Mouse (Mus musculus): ENCODE measurements around the gene Cd22. TPM values are rescaled to one million over a fixed set of nuclear protein-coding genes. Genes with fewer than 3 reads are reported as not detected.
"Not testable (repeated sequence)": the region's sequence is repeated elsewhere in the genome, so short reads cannot be mapped to it uniquely, and the experiment has no call there.

Cd22 gene
- 0.06 TPM in 1 of 2 replicates, not detected in the other for polyA plus RNA-seq (2015; fragmentation: Nextera tagmentation; extraction: Ambion mirVana)

DNA sequence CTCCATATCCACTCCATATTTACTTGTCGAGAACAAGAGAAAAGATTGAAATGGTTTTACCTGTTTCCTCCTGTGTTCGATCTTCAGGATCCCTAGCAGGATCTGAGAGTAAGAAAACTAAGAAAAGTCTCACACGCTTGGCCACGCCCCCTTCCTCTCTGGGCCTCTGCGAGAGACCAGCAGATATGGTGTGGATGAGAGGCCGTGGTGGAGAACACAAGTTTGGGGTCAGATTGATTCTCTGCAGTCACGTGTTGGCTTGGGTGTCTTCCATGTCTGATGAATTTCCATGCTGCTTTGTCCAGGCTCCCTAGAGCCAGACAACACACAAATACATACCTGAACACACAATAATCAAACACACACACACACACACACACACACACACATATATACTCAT is at the start of gene Cd22:
Cd22 (minus strand) TSS at position 167 of the 400 bp plus-strand sequence.
- H3K4me2 ChIP-seq (ENCODE audit: low read length): no peak within 1 kb of the TSS
- ATAC-seq: no peak
- H3K27ac ChIP-seq (ENCODE audit: low read length): no peak within 1 kb of the TSS
- H3K27me3 ChIP-seq (ENCODE audit: control insufficient read depth, insufficient read depth, low read depth, low read length): no peaks in the 10 kb centered on the region
- no peak within 1 kb of the TSS for H3K9ac ChIP-seq (ENCODE audit: low read depth, low read length)
- H3K9me3 ChIP-seq (replicated peaks; ENCODE audit: control insufficient read depth, low read length, poor library complexity, severe bottlenecking): no peaks in the 10 kb centered on the region
- H3K36me3 ChIP-seq (ENCODE audit: control insufficient read depth, insufficient read depth, low read length): no peaks in the 10 kb centered on the region
- H3K4me3 ChIP-seq (ENCODE audit: low read depth, low read length): no peak within 1 kb of the TSS
- H3K4me1 ChIP-seq (ENCODE audit: control insufficient read depth, insufficient read depth, low read length): no peaks in the 10 kb centered on the region
- WGBS: 70% methylated on average over 7 of the region's 7 CpGs

GRCm38 (mm10) chr7:30924581-30924980 is 44.4 kb upstream of the Cd22 start, which contains the start of gene Hamp2:
Hamp2 (minus strand) TSS chr7:30924681.
- ATAC-seq; H3K4me1 ChIP-seq (ENCODE audit: control insufficient read depth, insufficient read depth, low read length); H3K4me2 ChIP-seq (ENCODE audit: low read length); H3K9me3 ChIP-seq (replicated peaks; ENCODE audit: control insufficient read depth, low read length, poor library complexity, severe bottlenecking); H3K4me3 ChIP-seq (ENCODE audit: low read depth, low read length); H3K36me3 ChIP-seq (ENCODE audit: control insufficient read depth, insufficient read depth, low read length); H3K9ac ChIP-seq (ENCODE audit: low read depth, low read length); H3K27me3 ChIP-seq (ENCODE audit: control insufficient read depth, insufficient read depth, low read depth, low read length); H3K27ac ChIP-seq (ENCODE audit: low read length): not testable (repeated sequence)
- 83% methylated on average over 2 of the region's 2 CpGs for WGBS

DNA sequence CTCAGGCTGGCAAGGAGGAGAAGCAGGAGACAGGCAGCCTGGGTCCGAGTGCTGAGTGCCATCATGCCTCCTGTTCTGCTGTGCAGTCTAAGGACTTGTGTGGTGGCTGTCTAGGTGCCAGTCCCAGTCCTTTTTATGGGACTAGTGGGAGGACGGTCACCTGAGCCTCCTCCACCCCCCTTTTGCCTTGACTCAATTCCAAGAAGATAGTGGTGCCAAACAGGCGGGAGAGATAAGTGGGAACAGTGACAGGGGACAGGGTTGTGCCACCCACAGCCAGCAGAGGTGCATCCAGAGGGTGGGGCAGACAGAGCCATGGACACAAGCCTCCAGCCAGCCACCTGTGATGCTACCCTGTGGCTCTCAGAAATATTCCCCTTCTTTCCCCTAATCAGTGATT is 43.9 kb upstream of the Cd22 start:
- Histone ChIP-seq H3K9ac (ENCODE audit: low read depth, low read length) (no peak overlapping the region), H3K4me1 (ENCODE audit: control insufficient read depth, insufficient read depth, low read length) (no peaks in the 10 kb centered on the region), H3K36me3 (ENCODE audit: control insufficient read depth, insufficient read depth, low read length) (no peaks in the 10 kb centered on the region), H3K4me3 (ENCODE audit: low read depth, low read length) (no peak overlapping the region), H3K4me2 (ENCODE audit: low read length) (no peak overlapping the region), H3K27me3 (ENCODE audit: control insufficient read depth, insufficient read depth, low read depth, low read length) (no peaks in the 10 kb centered on the region), H3K27ac (ENCODE audit: low read length) (no peak overlapping the region), H3K9me3 (replicated peaks; ENCODE audit: control insufficient read depth, low read length, poor library complexity, severe bottlenecking) (no peaks in the 10 kb centered on the region)
- 69% methylated on average over 3 of the region's 3 CpGs for WGBS
- ATAC-seq: no peak

DNA sequence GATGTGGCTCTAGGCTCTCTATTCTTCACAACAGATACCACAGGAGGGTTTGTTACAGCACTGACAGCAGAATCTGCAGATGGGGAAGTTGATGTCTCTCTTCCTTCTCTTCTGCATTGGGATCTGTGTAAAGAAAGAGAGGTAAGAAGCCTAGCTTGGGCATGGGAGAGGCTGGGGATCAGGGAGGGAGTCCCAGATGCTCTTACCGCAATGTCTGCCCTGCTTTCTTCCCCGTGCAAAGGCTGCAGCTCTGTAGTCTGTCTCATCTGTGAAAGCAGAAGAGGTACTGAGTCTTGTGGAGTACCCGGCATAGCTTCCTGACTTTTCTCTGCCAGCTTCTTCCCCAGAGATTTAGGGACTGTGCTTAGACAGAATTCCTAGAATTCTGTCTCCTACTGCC is 42.3 kb upstream of the Cd22 start:
- WGBS: 54% methylated on average over 3 of the region's 3 CpGs
- ATAC-seq; H3K4me1 ChIP-seq (ENCODE audit: control insufficient read depth, insufficient read depth, low read length); H3K9me3 ChIP-seq (replicated peaks; ENCODE audit: control insufficient read depth, low read length, poor library complexity, severe bottlenecking); H3K36me3 ChIP-seq (ENCODE audit: control insufficient read depth, insufficient read depth, low read length); H3K9ac ChIP-seq (ENCODE audit: low read depth, low read length); H3K27ac ChIP-seq (ENCODE audit: low read length); H3K4me2 ChIP-seq (ENCODE audit: low read length); H3K27me3 ChIP-seq (ENCODE audit: control insufficient read depth, insufficient read depth, low read depth, low read length); H3K4me3 ChIP-seq (ENCODE audit: low read depth, low read length): not testable (repeated sequence)

DNA sequence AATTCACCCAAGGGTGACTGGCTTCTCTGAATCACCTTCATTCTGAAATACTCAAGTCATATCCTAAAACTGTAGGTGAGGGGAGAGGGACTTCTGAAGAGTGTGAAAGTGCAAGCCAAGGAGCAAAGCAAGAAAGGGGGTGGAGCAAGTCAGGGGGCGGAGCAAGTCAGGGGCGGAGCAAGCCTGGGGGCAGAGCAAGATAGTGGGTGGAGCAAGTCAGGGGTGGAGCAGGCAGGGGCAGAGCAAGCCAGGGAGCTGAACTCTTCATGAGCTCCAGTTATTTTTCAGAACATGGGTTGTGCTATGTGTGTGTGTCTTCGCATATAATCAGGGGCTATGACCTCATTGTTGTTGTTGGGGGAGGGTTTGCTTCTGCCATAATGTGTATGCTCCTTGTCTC is 40.1 kb upstream of the Cd22 start:
- no peak overlapping the region for H3K9ac ChIP-seq (ENCODE audit: low read depth, low read length)
- H3K27ac ChIP-seq (ENCODE audit: low read length): no peak overlapping the region
- no peaks in the 10 kb centered on the region for H3K36me3 ChIP-seq (ENCODE audit: control insufficient read depth, insufficient read depth, low read length)
- no peak overlapping the region for H3K4me2 ChIP-seq (ENCODE audit: low read length)
- 80% methylated on average over 3 of the region's 3 CpGs for WGBS
- no peaks in the 10 kb centered on the region for H3K27me3 ChIP-seq (ENCODE audit: control insufficient read depth, insufficient read depth, low read depth, low read length)
- H3K9me3 ChIP-seq (replicated peaks; ENCODE audit: control insufficient read depth, low read length, poor library complexity, severe bottlenecking): no peaks in the 10 kb centered on the region
- no peaks in the 10 kb centered on the region for H3K4me1 ChIP-seq (ENCODE audit: control insufficient read depth, insufficient read depth, low read length)
- no peak overlapping the region for H3K4me3 ChIP-seq (ENCODE audit: low read depth, low read length)
- ATAC-seq: no peak

DNA sequence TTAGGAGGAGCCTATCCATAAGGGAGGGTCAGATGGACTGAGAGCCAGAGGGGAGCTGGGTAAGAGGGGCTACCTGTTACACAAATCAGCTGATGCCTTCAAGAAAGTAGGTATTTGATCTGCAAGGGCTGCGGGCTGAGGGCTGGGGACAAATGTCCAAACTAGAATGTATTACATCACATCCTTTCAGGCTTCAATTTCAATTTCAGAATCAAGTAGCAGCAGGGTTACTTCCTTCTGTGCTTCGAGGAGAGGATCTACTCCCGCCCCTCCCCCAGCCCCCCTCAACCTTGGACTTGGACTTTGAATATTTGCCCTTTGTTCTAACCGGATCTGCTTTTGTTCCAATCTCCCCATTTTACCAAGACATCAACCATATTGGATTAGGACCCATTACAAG is 37.1 kb upstream of the Cd22 start:
- no peak for ATAC-seq
- H3K27me3 ChIP-seq (ENCODE audit: control insufficient read depth, insufficient read depth, low read depth, low read length): no peaks in the 10 kb centered on the region
- H3K36me3 ChIP-seq (ENCODE audit: control insufficient read depth, insufficient read depth, low read length): no peaks in the 10 kb centered on the region
- no peak overlapping the region for H3K4me2 ChIP-seq (ENCODE audit: low read length)
- no peak overlapping the region for H3K4me3 ChIP-seq (ENCODE audit: low read depth, low read length)
- 55% methylated on average over 4 of the region's 4 CpGs for WGBS
- no peak overlapping the region for H3K9ac ChIP-seq (ENCODE audit: low read depth, low read length)
- H3K9me3 ChIP-seq (replicated peaks; ENCODE audit: control insufficient read depth, low read length, poor library complexity, severe bottlenecking): no peaks in the 10 kb centered on the region
- H3K27ac ChIP-seq (ENCODE audit: low read length): no peak overlapping the region
- no peaks in the 10 kb centered on the region for H3K4me1 ChIP-seq (ENCODE audit: control insufficient read depth, insufficient read depth, low read length)

GRCm38 (mm10) chr7:30916713-30917112 is 36.6 kb upstream of the Cd22 start:
- H3K27me3 ChIP-seq (ENCODE audit: control insufficient read depth, insufficient read depth, low read depth, low read length): no peaks in the 10 kb centered on the region
- ATAC-seq: no peak
- no peak overlapping the region for H3K27ac ChIP-seq (ENCODE audit: low read length)
- H3K9me3 ChIP-seq (replicated peaks; ENCODE audit: control insufficient read depth, low read length, poor library complexity, severe bottlenecking): no peaks in the 10 kb centered on the region
- no peaks in the 10 kb centered on the region for H3K36me3 ChIP-seq (ENCODE audit: control insufficient read depth, insufficient read depth, low read length)
- H3K4me2 ChIP-seq (ENCODE audit: low read length): no peak overlapping the region
- WGBS: 18% methylated on average over 6 of the region's 6 CpGs
- no peak overlapping the region for H3K9ac ChIP-seq (ENCODE audit: low read depth, low read length)
- no peak overlapping the region for H3K4me3 ChIP-seq (ENCODE audit: low read depth, low read length)
- H3K4me1 ChIP-seq (ENCODE audit: control insufficient read depth, insufficient read depth, low read length): no peaks in the 10 kb centered on the region

DNA sequence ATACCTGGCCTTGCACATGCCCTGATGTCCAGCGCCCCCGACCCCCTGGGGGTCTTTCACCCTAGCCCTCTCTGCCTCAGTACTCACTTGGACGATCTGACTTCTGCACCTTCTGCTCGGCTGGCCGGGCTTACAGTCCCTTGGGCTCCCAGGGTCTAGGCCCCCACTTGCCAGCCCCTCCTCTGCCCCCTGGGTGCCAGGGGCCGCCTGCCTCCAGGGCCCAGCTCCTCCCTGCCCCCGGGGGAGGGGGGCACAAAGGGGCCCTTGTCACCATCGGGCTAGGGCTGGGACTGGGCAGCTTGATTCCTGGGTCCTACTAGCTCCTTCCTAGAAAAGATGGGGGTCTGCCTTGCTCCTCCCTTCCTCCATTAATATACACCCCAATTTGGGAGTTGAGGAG is 34.6 kb upstream of the Cd22 start, which contains the start of gene Mag:
Mag (minus strand) TSS at position 142 of the 400 bp plus-strand sequence.
- no peak within 1 kb of the TSS for H3K9ac ChIP-seq (ENCODE audit: low read depth, low read length)
- ATAC-seq: no peak
- H3K27me3 ChIP-seq (ENCODE audit: control insufficient read depth, insufficient read depth, low read depth, low read length): no peaks in the 10 kb centered on the region
- no peaks in the 10 kb centered on the region for H3K36me3 ChIP-seq (ENCODE audit: control insufficient read depth, insufficient read depth, low read length)
- H3K9me3 ChIP-seq (replicated peaks; ENCODE audit: control insufficient read depth, low read length, poor library complexity, severe bottlenecking): no peaks in the 10 kb centered on the region
- H3K27ac ChIP-seq (ENCODE audit: low read length): no peak within 1 kb of the TSS
- H3K4me1 ChIP-seq (ENCODE audit: control insufficient read depth, insufficient read depth, low read length): no peaks in the 10 kb centered on the region
- 79% methylated on average over 8 of the region's 8 CpGs for WGBS
- H3K4me2 ChIP-seq (ENCODE audit: low read length): no peak within 1 kb of the TSS
- no peak within 1 kb of the TSS for H3K4me3 ChIP-seq (ENCODE audit: low read depth, low read length)

DNA sequence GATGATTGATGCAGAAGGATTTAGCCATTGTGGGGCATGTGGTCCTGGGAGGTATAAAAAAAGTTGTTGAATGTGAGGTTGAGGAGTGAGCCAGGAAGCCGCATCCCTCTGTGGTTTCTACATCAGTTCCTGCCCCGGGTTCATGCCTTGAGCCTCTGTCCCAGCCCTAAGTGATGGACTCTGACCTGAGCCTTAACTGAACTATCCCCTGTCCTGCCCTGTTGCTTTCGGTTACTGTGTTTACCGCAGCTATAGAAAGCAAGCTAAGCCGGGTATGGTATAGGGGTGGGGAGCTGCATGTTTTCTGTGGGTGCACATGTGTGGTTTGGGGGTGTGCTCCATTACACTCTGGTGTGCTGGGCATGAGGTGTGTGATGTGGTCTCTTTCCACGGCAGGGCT is 29.6 kb upstream of the Cd22 start:
- Histone ChIP-seq H3K4me3 (ENCODE audit: low read depth, low read length) (no peak overlapping the region), H3K9me3 (replicated peaks; ENCODE audit: control insufficient read depth, low read length, poor library complexity, severe bottlenecking) (no peaks in the 10 kb centered on the region), H3K27me3 (ENCODE audit: control insufficient read depth, insufficient read depth, low read depth, low read length) (peaks cover 6% of the 10 kb centered on the region), H3K36me3 (ENCODE audit: control insufficient read depth, insufficient read depth, low read length) (no peaks in the 10 kb centered on the region), H3K27ac (ENCODE audit: low read length) (no peak overlapping the region), H3K9ac (ENCODE audit: low read depth, low read length) (no peak overlapping the region), H3K4me2 (ENCODE audit: low read length) (no peak overlapping the region), H3K4me1 (ENCODE audit: control insufficient read depth, insufficient read depth, low read length) (peaks cover 4% of the 10 kb centered on the region; the same call in 1 of the 2 replicates)
- ATAC-seq: no peak
- 84% methylated on average over 6 of the region's 6 CpGs for WGBS
